Mouse (Mus musculus): Measurements from ENCODE around the gene Cdh1.

DNA sequence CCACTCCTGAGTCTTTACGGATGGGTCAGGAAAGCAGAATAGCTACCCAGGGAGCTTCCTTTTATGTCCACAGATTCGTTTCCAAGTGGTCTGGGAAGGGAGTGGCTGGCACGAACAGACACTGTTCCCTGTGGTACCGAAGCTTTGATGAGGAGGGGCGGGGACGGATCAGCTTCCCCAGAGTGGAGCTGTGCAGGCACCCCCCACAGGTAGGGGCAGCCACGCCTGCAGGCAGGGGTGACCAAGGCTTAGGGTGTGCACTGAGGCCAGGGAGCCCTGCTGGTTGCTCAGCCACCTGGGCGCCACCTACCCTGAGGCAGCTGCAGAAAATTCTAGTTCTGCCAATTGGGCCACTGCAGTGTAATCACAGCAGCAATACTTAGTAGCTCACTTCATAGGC lies 29.5 kb downstream of the Cdh1 start:
- no peak for TF ChIP-seq CTCF (IDR thresholded peaks at IDR 0.05)
- TF ChIP-seq POLR2A (IDR thresholded peaks at IDR 0.05; ENCODE audit: insufficient read depth, low read depth, low read length) = no peak
- TF ChIP-seq EP300 (IDR thresholded peaks at IDR 0.05; ENCODE audit: insufficient read depth, low read depth, low read length) = no peak
